Mouse (Mus musculus): Measurements from ENCODE around the gene Hspb1.

- TF ChIP-seq CEBPB (IDR thresholded peaks at IDR 0.05; ENCODE audit: low read depth) (no peak), CTCF (IDR thresholded peaks at IDR 0.05; ENCODE audit: control insufficient read depth, insufficient read depth, insufficient read length) (no peak)
These were observed 36.7 kb upstream of the Hspb1 start for GRCm38 (mm10) chr5:135851024-135851423.
